Mouse (Mus musculus) skeletal muscle tissue, adult 2 months (tissue): ENCODE results near the gene Commd2.
A peak's percentile ranks its signal among the peaks of the same experiment; 100 is the strongest.

Experiments
- DNase-seq: peaks from one replicate; pipeline ENCODE4 v3.0.0-alpha.2; 2012; ENCODE audit warnings: low read depth, low spot score

Commd2 gene

GRCm38 (mm10) chr3:57615652-57616051 is 35.9 kb downstream of the Commd2 start:
- DNase-seq: no peak

- DNase-seq: no peak
Observed at GRCm38 (mm10) chr3:57612430-57612997, 39.0 kb downstream of the Commd2 start.

GRCm38 (mm10) chr3:57611776-57612175 is 39.7 kb downstream of the Commd2 start:
- DNase-seq: no peak

GRCm38 (mm10) chr3:57604618-57605015 is 46.9 kb downstream of the Commd2 start:
- peak; percentile 33 for DNase-seq

GRCm38 (mm10) chr3:57603891-57604617 is 47.5 kb downstream of the Commd2 start:
- no peak for DNase-seq

- no peak for DNase-seq
Observed at GRCm38 (mm10) chr3:57602610-57603009, 48.9 kb downstream of the Commd2 start.

- no peak for DNase-seq
Observed at GRCm38 (mm10) chr3:57596566-57596965, 54.9 kb downstream of the Commd2 start.

GRCm38 (mm10) chr3:57595506-57595905 is 56.0 kb downstream of the Commd2 start:
- DNase-seq: no peak
